Comparison of ENCODE assay signal across 9 mouse cellular contexts in the genomic region with DNA sequence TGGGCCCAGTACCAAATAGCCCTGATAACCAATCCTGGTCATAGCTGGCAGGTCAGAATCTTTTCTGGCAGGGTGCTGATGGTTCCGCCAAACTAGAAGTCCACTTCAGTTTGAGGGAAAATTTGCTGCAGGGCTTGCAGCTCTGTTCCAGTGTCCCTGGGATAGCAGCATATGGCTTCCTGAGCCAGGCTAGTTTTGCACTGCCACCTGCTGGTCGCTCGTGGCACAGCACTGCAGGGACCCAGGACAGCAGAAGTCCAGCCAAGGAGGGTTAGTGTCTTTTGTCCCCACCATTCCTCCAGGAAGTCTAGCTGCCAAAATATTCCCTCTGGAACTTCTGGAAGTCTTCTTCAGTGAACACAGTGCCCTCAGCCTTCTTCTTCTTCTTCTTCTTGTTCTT. TPM values are rescaled to one million over a fixed set of nuclear protein-coding genes. Genes with fewer than 3 reads are reported as not detected.
DNase-seq lines count a peak whose midpoint lies in the region; ATAC-seq and TF ChIP-seq lines count a peak whose summit lies in the region.
"Had no signal": no experiment of that assay in that cellular context is flagged by ENCODE, and none has a peak within 500 bp of the region (broad histone marks: within the 10 kb centered on the region; RNA-seq: fewer than 3 reads in every experiment).

No protein-coding gene starts in this region.

- peaks cover 36% of the 10 kb centered on the region for H3K36me3 ChIP-seq in ES-E14 (ENCODE audit: control insufficient read depth, insufficient read depth, low read length, poor library complexity, severe bottlenecking)
- H3K36me3 ChIP-seq in embryonic facial prominence, embryonic 10.5 days (replicated peaks), result peaks cover 68% of the 10 kb centered on the region

- in situ Hi-C loops in ES-E14 (cut with MboI; ENCODE audit: low sequenced_read_pairs in 2 of 2, unreplicated experiment in 2 of 2), result loop anchor here in 1 of 2 experiments (10.0 kb wide), 1 partner anchor 444 kb away; no protein-coding TSS in a partner anchor

- intact Hi-C loops in heart, postnatal 14 days (cut with DNase I), result loop anchor here (2.0 to 10.0 kb wide), 3 partner anchors 34 to 934 kb away; partner anchors contain the start of gene Mrtfa

- peak; percentile 33 for ATAC-seq in megakaryocyte, adult 5-6 weeks (ENCODE audit: poor library complexity, severe bottlenecking)

- 14% methylated on average over 3 of the region's 3 CpGs for WGBS in embryonic facial prominence, embryonic 10.5 days

- peak overlapping the region; percentile 38; the same call in 1 of the 2 replicates for H3K9ac ChIP-seq in ES-E14 (ENCODE audit: insufficient read depth, low read depth, low read length, poor library complexity, severe bottlenecking)

- no peaks in the 10 kb centered on the region for H3K9me3 ChIP-seq in ES-E14 (ENCODE audit: control insufficient read depth, insufficient read depth, low read depth, low read length)
- H3K9me3 ChIP-seq in embryonic facial prominence, embryonic 10.5 days, result no peaks in the 10 kb centered on the region

- no peaks in the 10 kb centered on the region for H3K27me3 ChIP-seq in embryonic facial prominence, embryonic 10.5 days (replicated peaks; ENCODE audit: low read depth, poor library complexity, severe bottlenecking)

- H3K4me1 ChIP-seq in ES-E14 (ENCODE audit: control insufficient read depth in 2 of 2, insufficient read depth in 2 of 2, low read length in 2 of 2, poor library complexity in 1 of 2), result peaks cover 0 to 14% of the 10 kb centered on the region in 2 experiments; a peak in 2 of 4 replicates
- H3K4me1 ChIP-seq in embryonic facial prominence, embryonic 10.5 days, result peaks cover 61% of the 10 kb centered on the region

- peak; percentile 66 for DNase-seq in ES-E14 (ENCODE audit: low read depth, low spot score)
- peak; percentile 86 for DNase-seq in adrenal gland, postnatal 25 days
- peak; percentile 85 for DNase-seq in embryonic facial prominence, embryonic 10.5 days (ENCODE audit: low spot score)
- peak; percentile 86 to 92 for DNase-seq in heart, postnatal 14 days
- DNase-seq in layer of hippocampus, postnatal 25 days (ENCODE audit: extremely low spot score in 1 of 2, low spot score in 1 of 2), result peak; percentile 79 to 97
- DNase-seq in right cerebral cortex, postnatal 4 days, result peak; percentile 91
- peak; percentile 71 for DNase-seq in yolk sac, embryonic 10.5 days (ENCODE audit: low spot score)

- no peak overlapping the region for H3K27ac ChIP-seq in ES-E14 (ENCODE audit: insufficient read depth, low read depth, low read length, poor library complexity, severe bottlenecking)
- no peak overlapping the region for H3K27ac ChIP-seq in embryonic facial prominence, embryonic 10.5 days (replicated peaks)

- H3K4me3 ChIP-seq in ES-E14 (ENCODE audit: insufficient read depth in 1 of 2, low read depth in 1 of 2, low read length in 2 of 2, poor library complexity in 1 of 2, severe bottlenecking in 1 of 2), result no peak overlapping the region
- peak overlapping the region; percentile 5; the same call in 1 of the 2 replicates for H3K4me3 ChIP-seq in embryonic facial prominence, embryonic 10.5 days

TF ChIP-seq in ES-E14, 5 proteins besides CTCF, POLR2A, EP300 and RAD21:
- TF ChIP-seq ZC3H11A (IDR thresholded peaks at IDR 0.05; ENCODE audit: borderline replicate concordance, low read depth, low read length) (peak; percentile 25; the same call in 1 of the 2 replicates), MAFK (IDR thresholded peaks at IDR 0.05; ENCODE audit: insufficient read depth, low read depth, low read length) (0 out of 2 replicates have a peak, but pooled peaks have one; percentile 27), HCFC1 (IDR thresholded peaks at IDR 0.05; ENCODE audit: borderline replicate concordance, insufficient read depth, low read length) (no peak)

RNA-seq across cellular contexts. Expression of gene Rps19bp1, which starts 3.4 kb away (rescaled TPM):
- 39.1 and 59.4 TPM in 2 replicates for total RNA-seq in ES-E14 (2012; rRNA removed)
- 36.2 and 37.9 TPM in 2 replicates for total RNA-seq in adrenal gland, postnatal 25 days (2021)
- 68.1 and 73.2 TPM in 2 replicates for polyA plus RNA-seq in embryonic facial prominence, embryonic 10.5 days (2016; fragmentation: Nextera tagmentation; extraction: Ambion mirVana)
- total RNA-seq in heart, postnatal 14 days (2021), result 10 to 100 TPM; 17.8 to 18.8 TPM
- 10 to 100 TPM; 30.8 to 35.6 TPM for total RNA-seq in layer of hippocampus, postnatal 25 days (2021)
- 32.9 and 35.4 TPM in 2 replicates for total RNA-seq in megakaryocyte, adult 5-6 weeks (2015)
- total RNA-seq in megakaryocyte, adult 5-6 weeks (2017), result 12.6 and 20.3 TPM in 2 replicates

RNA-seq across cellular contexts. Expression of gene Atf4, which starts 5.7 kb away (rescaled TPM):
- 208 and 250 TPM in 2 replicates for total RNA-seq in ES-E14 (2012; rRNA removed)
- 194 and 214 TPM in 2 replicates for total RNA-seq in adrenal gland, postnatal 25 days (2021)
- 104 and 111 TPM in 2 replicates for polyA plus RNA-seq in embryonic facial prominence, embryonic 10.5 days (2016; fragmentation: Nextera tagmentation; extraction: Ambion mirVana)
- total RNA-seq in heart, postnatal 14 days (2021), result 10 to 100 TPM; 83.7 to 91.1 TPM
- total RNA-seq in layer of hippocampus, postnatal 25 days (2021), result 10 to 100 TPM; 91.2 to 93.1 TPM
- total RNA-seq in megakaryocyte, adult 5-6 weeks (2015), result 172 and 184 TPM in 2 replicates
- total RNA-seq in megakaryocyte, adult 5-6 weeks (2017), result 253 and 263 TPM in 2 replicates

RNA-seq across cellular contexts. Expression of gene AC140267.1, which starts 25.0 kb away (rescaled TPM):
- not detected in 2 replicates for total RNA-seq in ES-E14 (2012; rRNA removed)
- 16.0 TPM in 1 of 2 replicates, not detected in the other for total RNA-seq in adrenal gland, postnatal 25 days (2021)
- polyA plus RNA-seq in embryonic facial prominence, embryonic 10.5 days (2016; fragmentation: Nextera tagmentation; extraction: Ambion mirVana), result not detected in 2 replicates
- total RNA-seq in heart, postnatal 14 days (2021), result 10 to 100 TPM in 1 of 2 experiments, 1 to 10 TPM in 1; 3.4 to 24.9 TPM
- total RNA-seq in layer of hippocampus, postnatal 25 days (2021), result 10 to 100 TPM in 1 of 2 experiments, 1 to 10 TPM in 1; 6.3 to 21.1 TPM
- 2.4 and 9.5 TPM in 2 replicates for total RNA-seq in megakaryocyte, adult 5-6 weeks (2015)
- not detected in 2 replicates for total RNA-seq in megakaryocyte, adult 5-6 weeks (2017)
- polyA plus RNA-seq: large intestine, adult 2 months had no signal

RNA-seq across cellular contexts. Expression of gene Cacna1i, which starts 26.4 kb away (rescaled TPM):
- total RNA-seq in ES-E14 (2012; rRNA removed), result 0.69 and 1.7 TPM in 2 replicates
- total RNA-seq in adrenal gland, postnatal 25 days (2021), result 0.94 and 1.6 TPM in 2 replicates
- 0.02 and 0.03 TPM in 2 replicates for polyA plus RNA-seq in embryonic facial prominence, embryonic 10.5 days (2016; fragmentation: Nextera tagmentation; extraction: Ambion mirVana)
- total RNA-seq in heart, postnatal 14 days (2021), result under 1 TPM in 1 of 2 experiments, not detected in 1; 0.10 TPM
- 10 to 100 TPM; 39.7 to 43.4 TPM for total RNA-seq in layer of hippocampus, postnatal 25 days (2021)
- total RNA-seq in megakaryocyte, adult 5-6 weeks (2015), result 0.02 TPM in 1 of 2 replicates, not detected in the other
- total RNA-seq in megakaryocyte, adult 5-6 weeks (2017), result not detected in 2 replicates

RNA-seq across cellular contexts. Expression of gene Mief1, which starts 26.9 kb away (rescaled TPM):
- total RNA-seq in ES-E14 (2012; rRNA removed), result 47.9 and 57.7 TPM in 2 replicates
- total RNA-seq in adrenal gland, postnatal 25 days (2021), result 40.2 and 50.5 TPM in 2 replicates
- polyA plus RNA-seq in embryonic facial prominence, embryonic 10.5 days (2016; fragmentation: Nextera tagmentation; extraction: Ambion mirVana), result 44.4 and 44.5 TPM in 2 replicates
- 10 to 100 TPM; 31.0 to 33.0 TPM for total RNA-seq in heart, postnatal 14 days (2021)
- total RNA-seq in layer of hippocampus, postnatal 25 days (2021), result 10 to 100 TPM; 31.8 to 33.0 TPM
- 12.3 and 14.2 TPM in 2 replicates for total RNA-seq in megakaryocyte, adult 5-6 weeks (2015)
- total RNA-seq in megakaryocyte, adult 5-6 weeks (2017), result 16.4 and 17.5 TPM in 2 replicates
